Mouse (Mus musculus) hindbrain, embryonic 16.5 days (tissue): ENCODE measurements around the gene Zbtb16. TPM values are rescaled to one million over a fixed set of nuclear protein-coding genes. Genes with fewer than 3 reads are reported as not detected.

Experiments used
- ATAC-seq: fragments of 200-750 bp; cut with Nextera tagmentation; 2 replicates; pipeline ENCODE4 v1.8.0; 2017; ENCODE audit warnings: moderate TSS enrichment, moderate library complexity
- H3K27ac ChIP-seq: fragments of 300-500 bp; sonication (generic); 2 replicates; pipeline ENCODE4 v1.5.1; 2014; ENCODE audit warnings: low read depth, mild to moderate bottlenecking, control low read depth, low read length, moderate library complexity
- H3K27me3 ChIP-seq: fragments of 300-500 bp; sonication (generic); replicated peaks from 2 replicates; pipeline ENCODE4 v1.6.1; 2014; ENCODE audit warnings: low read length; ENCODE audit not compliant: control insufficient read depth, insufficient read depth
- H3K36me3 ChIP-seq: fragments of 300-500 bp; sonication (generic); 2 replicates; pipeline ENCODE4 v1.6.1; 2014; ENCODE audit warnings: mild to moderate bottlenecking, low read length, moderate library complexity, mixed read lengths; ENCODE audit not compliant: control insufficient read depth, insufficient read depth
- H3K4me1 ChIP-seq: fragments of 300-500 bp; sonication (generic); 2 replicates; pipeline ENCODE4 v1.6.1; 2014; ENCODE audit warnings: low read depth, low read length; ENCODE audit not compliant: control insufficient read depth, insufficient read depth
- H3K4me2 ChIP-seq: fragments of 300-500 bp; sonication (generic); 2 replicates; pipeline ENCODE4 v1.6.1; 2014; ENCODE audit warnings: mild to moderate bottlenecking, low read length, control low read depth, moderate library complexity
- H3K4me3 ChIP-seq: fragments of 300-500 bp; sonication (generic); 2 replicates; pipeline ENCODE4 v1.5.1; 2014; ENCODE audit warnings: mild to moderate bottlenecking, low read length, control low read depth, moderate library complexity
- H3K9ac ChIP-seq: fragments of 300-500 bp; sonication (generic); 2 replicates; pipeline ENCODE4 v1.6.1; 2014; ENCODE audit warnings: low read depth, mild to moderate bottlenecking, control low read depth, low read length, moderate library complexity
- H3K9me3 ChIP-seq: fragments of 300-500 bp; sonication (generic); 2 replicates; pipeline ENCODE4 v1.6.1; 2014; ENCODE audit warnings: mild to moderate bottlenecking, low read length, moderate library complexity; ENCODE audit not compliant: control insufficient read depth
- WGBS: fragments of 180-500 bp; shearing (Covaris S2); extraction: QIAGEN DNeasy Blood & Tissue Kit; methylation state at CpG from one replicate; pipeline ENCODE4 v1.1.7; 2014; 5-methylcytosine and 5-hydroxymethylcytosine counted together
- polyA plus RNA-seq: library from polyadenylated mRNA; unstranded; fragments of >200 nt; fragmentation: Nextera tagmentation; extraction: Ambion mirVana; gene quantifications from 2 replicates; pipeline ENCODE4 v1.2.1, GENCODE M21; 2015

The Zbtb16 gene
- polyA plus RNA-seq, 1 experiment from 2014 or later, result 8.4 TPM

DNA sequence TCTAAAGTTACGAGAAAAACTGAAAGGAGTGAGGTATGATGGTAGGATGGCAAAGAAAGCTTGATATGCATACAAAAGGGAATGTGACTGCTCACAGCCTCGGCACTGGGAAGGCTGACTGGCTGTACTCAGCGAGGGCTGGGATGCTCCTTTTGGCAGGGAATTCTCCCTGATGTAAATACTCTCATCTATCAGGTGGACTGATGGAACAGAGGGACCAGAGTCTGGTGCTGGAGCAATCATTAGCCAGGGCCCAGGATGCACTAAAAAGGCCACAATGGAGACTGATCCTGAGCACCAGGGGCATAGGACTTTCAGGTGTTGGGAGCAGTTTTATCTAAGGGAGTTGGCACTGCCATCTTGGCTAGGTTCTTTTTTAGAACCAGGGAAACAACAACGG, 110.1 kb downstream of the Zbtb16 start:
- WGBS, result 63% methylated on average over 4 of the region's 4 CpGs
- no peak overlapping the region for H3K27ac ChIP-seq
- no peaks in the 10 kb centered on the region for H3K27me3 ChIP-seq
- no peak overlapping the region for H3K4me3 ChIP-seq
- no peak overlapping the region for H3K4me2 ChIP-seq
- H3K9me3 ChIP-seq, result no peaks in the 10 kb centered on the region
- no peak overlapping the region for H3K9ac ChIP-seq
- no peak for ATAC-seq
- H3K4me1 ChIP-seq, result peaks cover 15% of the 10 kb centered on the region
- no peaks in the 10 kb centered on the region for H3K36me3 ChIP-seq

DNA sequence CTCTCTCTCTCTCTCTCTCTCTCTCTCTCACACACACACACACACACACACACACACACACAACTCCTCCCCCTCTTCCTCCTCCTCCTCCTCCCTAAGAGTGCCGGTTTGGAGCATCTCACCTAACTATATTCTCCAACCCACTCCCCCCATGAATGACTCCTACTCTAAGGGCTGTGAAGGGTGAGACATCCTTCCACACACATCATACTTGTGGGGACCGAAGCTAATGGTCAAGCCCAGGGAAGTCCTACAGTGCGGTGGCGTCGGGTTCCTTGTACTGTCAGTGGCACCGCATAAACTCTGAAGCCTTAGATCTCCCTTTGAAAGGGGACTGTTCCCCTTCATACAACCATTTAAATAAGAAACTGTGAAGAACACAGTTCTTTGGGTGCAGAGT, 110.9 kb downstream of the Zbtb16 start:
- Histone ChIP-seq H3K9me3 (no peaks in the 10 kb centered on the region), H3K9ac (no peak overlapping the region), H3K27ac (no peak overlapping the region), H3K4me1 (peaks cover 13% of the 10 kb centered on the region), H3K4me2 (no peak overlapping the region), H3K36me3 (no peaks in the 10 kb centered on the region), H3K27me3 (no peaks in the 10 kb centered on the region), H3K4me3 (no peak overlapping the region)
- WGBS, result 94% methylated on average over 6 of the region's 6 CpGs
- no peak for ATAC-seq

DNA sequence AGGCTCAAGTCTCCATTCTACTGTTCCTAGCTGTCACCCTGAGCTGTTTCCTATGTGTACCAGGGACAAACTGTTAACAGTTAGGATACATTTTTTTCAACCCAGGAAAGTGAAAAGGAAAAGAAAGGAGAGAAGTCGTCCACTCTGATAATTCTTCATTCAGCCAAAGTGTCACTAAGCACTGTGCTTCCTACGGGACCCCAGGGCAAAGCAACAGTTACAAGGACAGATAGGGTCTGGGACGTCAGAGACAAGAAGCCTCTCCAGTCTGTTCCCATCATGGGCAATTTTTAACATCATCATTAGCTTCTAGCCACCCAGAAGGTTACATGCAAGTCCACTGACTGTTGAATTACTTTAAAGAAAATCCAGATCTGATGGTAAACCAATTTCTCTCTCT, 111.3 kb downstream of the Zbtb16 start:
- no peak overlapping the region for H3K9ac ChIP-seq
- H3K9me3 ChIP-seq, result no peaks in the 10 kb centered on the region
- H3K4me1 ChIP-seq, result peaks cover 10% of the 10 kb centered on the region
- H3K27ac ChIP-seq, result no peak overlapping the region
- no peak for ATAC-seq
- no peak overlapping the region for H3K4me3 ChIP-seq
- no peaks in the 10 kb centered on the region for H3K36me3 ChIP-seq
- 72% methylated on average over 3 of the region's 3 CpGs for WGBS
- no peaks in the 10 kb centered on the region for H3K27me3 ChIP-seq
- H3K4me2 ChIP-seq, result no peak overlapping the region

DNA sequence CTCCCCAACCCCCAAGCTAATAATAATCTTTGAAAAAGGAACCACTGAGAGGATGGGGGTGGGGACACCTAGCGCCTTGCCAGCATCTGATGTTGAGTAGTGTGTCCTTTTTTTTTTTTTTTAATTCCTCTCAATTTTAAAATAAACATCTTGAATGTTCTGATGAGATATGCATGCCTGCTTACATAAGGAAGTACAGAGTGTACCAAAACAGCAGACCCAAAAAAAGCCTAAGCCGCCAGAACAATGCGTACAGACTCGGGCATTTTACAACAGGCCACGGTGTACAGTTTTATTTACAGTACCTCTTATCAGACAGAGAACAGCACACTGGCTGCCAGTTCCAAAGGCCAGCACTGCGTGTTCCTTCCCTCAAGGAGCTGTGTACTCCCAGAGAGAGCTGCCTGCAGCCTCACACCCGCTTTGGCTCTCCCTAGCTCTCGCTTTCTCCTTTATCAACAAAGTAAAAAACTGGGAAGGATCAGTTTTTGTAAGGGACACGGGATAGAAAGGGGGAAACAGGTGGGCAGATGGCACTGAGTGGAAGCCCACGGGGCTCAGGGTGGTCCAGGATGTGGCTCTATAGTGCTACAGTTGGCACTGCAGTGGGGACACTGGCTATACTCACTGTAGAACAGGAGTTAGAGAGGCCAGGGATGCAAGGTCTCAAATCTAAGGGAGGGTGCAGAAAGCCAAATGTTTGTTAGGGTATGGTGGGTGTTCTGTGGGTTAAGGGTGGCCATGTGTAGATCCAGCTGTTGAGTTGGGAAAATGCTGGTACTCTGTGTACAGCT, 112.3 kb downstream of the Zbtb16 start:
- WGBS, result 67% methylated on average over 10 of the region's 10 CpGs
- 0 out of 2 replicates have a peak overlapping the region, but pooled peaks have one; percentile 7 for H3K27ac ChIP-seq

DNA sequence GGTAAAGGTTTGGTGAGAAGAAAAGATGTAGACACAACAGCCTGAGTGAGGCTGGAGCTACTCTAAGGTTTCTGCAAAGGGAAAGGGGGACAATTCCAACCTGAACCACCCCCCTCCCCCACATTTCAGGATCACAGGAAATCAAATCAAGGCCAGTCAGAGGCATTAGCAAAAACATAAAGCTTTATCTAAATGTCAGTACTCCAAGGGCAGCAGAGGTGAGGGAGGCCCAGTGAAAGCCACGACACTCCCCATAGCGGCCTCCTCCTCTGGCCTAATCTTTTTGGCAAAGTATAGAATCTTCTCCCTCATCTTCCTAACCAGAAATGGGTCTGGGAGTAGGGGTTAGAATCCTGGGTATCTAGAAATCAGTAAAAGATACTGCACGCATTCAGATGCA, 113.0 kb downstream of the Zbtb16 start:
- Histone ChIP-seq H3K9me3 (no peaks in the 10 kb centered on the region), H3K27ac (no peak overlapping the region), H3K36me3 (no peaks in the 10 kb centered on the region), H3K4me3 (no peak overlapping the region), H3K4me2 (no peak overlapping the region), H3K27me3 (no peaks in the 10 kb centered on the region), H3K9ac (no peak overlapping the region), H3K4me1 (no peaks in the 10 kb centered on the region; the same call in 1 of the 2 replicates)
- WGBS, result 58% methylated on average over 3 of the region's 3 CpGs
- no peak for ATAC-seq

More for the DNA sequence above, 112.3 kb downstream of the Zbtb16 start:
- Histone ChIP-seq H3K9ac (no peak overlapping the region), H3K36me3 (no peaks in the 10 kb centered on the region), H3K4me1 (peaks cover 3% of the 10 kb centered on the region; the same call in 1 of the 2 replicates), H3K9me3 (no peaks in the 10 kb centered on the region), H3K4me2 (no peak overlapping the region), H3K4me3 (no peak overlapping the region), H3K27me3 (no peaks in the 10 kb centered on the region)
- ATAC-seq, result no peak

DNA sequence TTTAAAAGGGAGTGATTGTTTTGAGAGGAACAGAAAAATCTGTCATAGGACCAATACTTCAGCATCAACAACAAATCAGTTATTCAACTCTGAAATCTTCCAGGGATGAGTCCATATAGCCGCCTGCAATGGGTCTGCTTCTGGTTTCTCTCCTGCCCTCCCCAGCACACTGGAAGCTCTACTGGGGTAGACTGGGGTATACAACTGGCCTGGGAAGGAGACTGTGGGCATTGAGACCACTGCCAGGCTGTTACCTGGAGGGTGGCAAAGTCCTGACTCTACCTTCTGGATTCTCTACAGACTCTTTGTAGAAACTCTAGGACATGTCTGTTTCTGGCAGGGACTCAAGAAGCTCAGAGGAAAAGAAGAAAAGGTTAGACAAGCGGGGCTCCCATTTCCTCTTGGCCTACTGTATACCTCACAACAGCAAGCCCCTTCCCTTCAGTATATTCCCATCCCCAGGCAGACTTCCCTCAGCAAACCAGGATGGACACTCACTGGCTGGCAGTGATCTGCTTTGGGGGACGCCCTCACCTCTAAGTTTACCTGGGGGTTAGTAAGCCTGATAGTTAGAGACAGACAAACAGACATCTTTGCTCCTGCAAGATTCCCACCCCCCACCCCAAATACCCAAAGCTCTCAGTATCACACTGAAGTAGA, 113.6 kb downstream of the Zbtb16 start:
- H3K4me2 ChIP-seq, result no peak overlapping the region
- 89% methylated on average over 3 of the region's 3 CpGs for WGBS
- no peaks in the 10 kb centered on the region for H3K36me3 ChIP-seq
- no peaks in the 10 kb centered on the region; the same call in 1 of the 2 replicates for H3K4me1 ChIP-seq
- no peak overlapping the region for H3K4me3 ChIP-seq
- no peaks in the 10 kb centered on the region for H3K9me3 ChIP-seq
- no peaks in the 10 kb centered on the region for H3K27me3 ChIP-seq
- no peak for ATAC-seq
- no peak overlapping the region for H3K9ac ChIP-seq
- H3K27ac ChIP-seq, result no peak overlapping the region

DNA sequence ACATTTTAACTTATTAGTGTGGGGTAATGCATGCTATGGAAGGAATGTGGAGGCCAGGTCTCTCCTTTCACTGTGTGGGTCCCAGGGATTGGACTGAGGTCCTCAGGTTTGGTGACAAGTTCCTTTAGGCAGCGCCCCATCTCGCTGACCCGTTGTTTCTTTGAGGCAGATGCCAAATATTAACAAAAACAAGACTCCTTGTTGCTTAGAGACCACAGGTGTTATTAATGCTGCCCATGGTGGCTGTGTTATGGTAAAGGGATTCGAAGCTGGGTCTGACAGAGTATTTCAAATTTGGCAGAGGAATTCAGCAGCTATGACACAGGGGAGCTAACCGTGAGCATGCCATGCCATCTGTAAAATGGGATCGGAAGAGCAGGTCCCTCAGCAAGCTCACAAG, 114.4 kb downstream of the Zbtb16 start:
- ATAC-seq, result no peak
- H3K27me3 ChIP-seq, result no peaks in the 10 kb centered on the region
- H3K4me3 ChIP-seq, result no peak overlapping the region
- no peak overlapping the region for H3K4me2 ChIP-seq
- no peak overlapping the region for H3K27ac ChIP-seq
- 91% methylated on average over 6 of the region's 6 CpGs for WGBS
- no peaks in the 10 kb centered on the region for H3K36me3 ChIP-seq
- H3K9me3 ChIP-seq, result no peaks in the 10 kb centered on the region
- no peaks in the 10 kb centered on the region; the same call in 1 of the 2 replicates for H3K4me1 ChIP-seq
- no peak overlapping the region for H3K9ac ChIP-seq

DNA sequence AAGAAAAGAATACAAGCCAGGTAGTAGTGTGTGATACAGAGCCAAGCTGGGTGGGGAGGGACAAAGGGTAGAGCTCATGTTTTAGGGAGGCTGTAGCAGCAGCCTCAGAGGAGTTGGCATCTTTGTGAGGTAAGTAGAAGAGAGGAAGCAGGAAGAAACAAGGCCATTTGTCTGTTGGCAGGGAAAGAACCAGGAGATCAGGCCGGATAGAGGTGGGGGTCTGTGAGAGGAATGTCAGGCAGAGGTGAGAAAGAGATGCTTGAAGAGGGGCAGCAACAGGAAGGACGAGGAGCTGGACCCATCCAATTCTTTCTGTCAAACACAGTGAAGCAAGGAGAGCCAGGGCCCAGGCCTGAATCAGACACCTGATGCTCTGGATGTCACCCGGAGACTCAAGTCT, 114.8 kb downstream of the Zbtb16 start:
- no peak overlapping the region for H3K4me3 ChIP-seq
- no peaks in the 10 kb centered on the region for H3K9me3 ChIP-seq
- no peak overlapping the region for H3K27ac ChIP-seq
- no peak overlapping the region for H3K9ac ChIP-seq
- no peaks in the 10 kb centered on the region for H3K36me3 ChIP-seq
- no peaks in the 10 kb centered on the region for H3K27me3 ChIP-seq
- 90% methylated on average over 3 of the region's 3 CpGs for WGBS
- ATAC-seq, result no peak
- no peaks in the 10 kb centered on the region; the same call in 1 of the 2 replicates for H3K4me1 ChIP-seq
- no peak overlapping the region for H3K4me2 ChIP-seq

DNA sequence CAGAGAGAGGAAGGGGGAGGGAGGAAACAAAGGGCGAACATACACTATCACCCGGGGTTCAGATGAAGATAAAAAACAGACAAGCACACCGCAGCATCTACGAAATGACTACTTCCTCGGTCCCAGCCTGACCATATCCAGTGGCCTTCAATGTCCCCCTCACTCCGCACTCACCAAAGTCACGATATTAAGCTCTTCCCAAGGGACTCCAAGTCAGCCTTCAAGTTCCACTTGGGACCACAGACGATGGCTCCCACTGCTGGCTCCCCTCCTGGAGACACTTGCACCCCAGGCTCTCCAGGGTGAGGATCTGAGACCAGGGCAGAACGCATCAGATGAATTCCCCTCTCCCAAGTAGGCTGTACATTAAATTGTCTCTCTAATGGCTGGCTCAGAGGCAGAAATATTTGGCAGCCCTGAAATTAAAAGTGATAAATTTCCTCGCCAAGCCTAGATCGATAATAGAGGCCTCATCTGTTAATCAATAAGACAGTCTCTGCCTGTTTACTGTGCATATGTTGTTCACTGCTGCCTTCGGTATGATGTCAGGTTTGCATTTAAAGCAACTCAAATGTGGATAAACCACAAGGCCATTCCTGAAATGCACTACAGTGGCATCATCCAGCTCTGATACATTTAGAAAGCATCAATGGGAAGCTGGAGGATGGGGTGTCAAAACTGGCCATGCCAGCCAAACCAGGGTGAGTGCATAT, 115.6 kb downstream of the Zbtb16 start:
- no peak for ATAC-seq
- Histone ChIP-seq H3K4me1 (no peaks in the 10 kb centered on the region; the same call in 1 of the 2 replicates), H3K4me2 (no peak overlapping the region), H3K9ac (no peak overlapping the region), H3K9me3 (no peaks in the 10 kb centered on the region; the same call in 1 of the 2 replicates), H3K36me3 (no peaks in the 10 kb centered on the region), H3K4me3 (no peak overlapping the region), H3K27me3 (no peaks in the 10 kb centered on the region), H3K27ac (no peak overlapping the region)
- WGBS, result 77% methylated on average over 12 of the region's 12 CpGs
